Mouse (Mus musculus): ENCODE measurements around the gene Olfr745. TPM values are rescaled to one million over a fixed set of nuclear protein-coding genes. Genes with fewer than 3 reads are reported as not detected.

Olfr745 gene
- total RNA-seq (2023; ENCODE audit: inconsistent age), result not detected in 4 replicates

DNA sequence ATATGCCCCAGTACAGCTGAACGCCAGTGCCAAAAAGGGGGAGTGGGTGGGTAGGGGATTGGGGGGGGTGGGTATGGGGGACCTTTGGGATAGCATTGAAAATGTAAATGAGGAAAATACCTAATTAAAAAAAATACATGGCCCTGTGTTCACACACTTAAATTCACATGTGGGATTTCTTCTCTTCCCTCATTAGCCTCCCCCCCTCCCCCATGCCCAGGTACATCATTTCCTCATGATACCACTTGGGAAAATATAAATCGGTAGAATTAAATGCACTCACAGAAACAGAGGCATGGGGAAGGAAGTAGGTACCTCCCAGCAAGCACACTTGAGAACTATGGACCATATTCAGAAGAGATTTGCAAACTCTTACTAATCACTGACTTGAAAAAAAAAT, at the start of gene Olfr745:
TSS of gene Olfr745 (plus strand) at position 301 of the 400 bp plus-strand sequence.

DNA sequence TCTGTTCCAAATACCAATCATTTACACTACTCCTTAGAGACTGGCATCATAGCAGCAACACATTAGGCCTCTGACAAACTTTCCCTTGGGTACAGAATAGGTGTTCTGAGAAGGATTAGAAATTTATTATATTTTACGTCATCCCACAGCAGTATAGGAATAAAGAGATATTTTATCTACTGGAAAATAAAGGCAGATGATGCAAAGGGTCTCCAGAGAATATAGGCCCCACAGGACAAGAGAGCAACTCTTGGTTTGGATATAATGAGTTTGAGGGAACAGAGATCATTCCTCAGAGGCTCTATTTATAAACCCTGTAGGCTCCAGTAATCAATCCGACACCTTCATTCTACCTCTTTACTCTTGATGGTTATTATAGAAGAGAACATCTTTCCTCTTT, 24.6 kb upstream of the Olfr745 start, which contains the start of gene Olfr744:
TSS of gene Olfr744 (plus strand) at position 301 of the 400 bp plus-strand sequence.

GRCm38 (mm10) chr14:50646783-50647182, 7.6 kb downstream of the Olfr745 start, which contains the start of gene Olfr746:
Gene Olfr746, plus strand, starts transcription at chr14:50647083.

GRCm38 (mm10) chr14:50693106-50693505, 53.9 kb downstream of the Olfr745 start, which contains the start of gene Olfr747:
Gene Olfr747, minus strand, starts transcription at chr14:50693206.

Other genes with a start within 250 kb of the Olfr745 start
- gene Olfr738, start 231.8 kb upstream of the Olfr745 start, total RNA-seq (2023; ENCODE audit: inconsistent age), result not detected in 4 replicates
- not detected in 4 replicates for gene Olfr739, start 220.8 kb upstream of the Olfr745 start, total RNA-seq (2023; ENCODE audit: inconsistent age)
- gene Olfr740, start 193.8 kb upstream of the Olfr745 start, total RNA-seq (2023; ENCODE audit: inconsistent age), result not detected in 4 replicates
- not detected in 4 replicates for gene Olfr741, start 166.7 kb upstream of the Olfr745 start, total RNA-seq (2023; ENCODE audit: inconsistent age)
- not detected in 4 replicates for gene Olfr742, start 135.8 kb upstream of the Olfr745 start, total RNA-seq (2023; ENCODE audit: inconsistent age)
- gene Olfr743, start 117.5 kb upstream of the Olfr745 start, total RNA-seq (2023; ENCODE audit: inconsistent age), result not detected in 4 replicates
- not detected in 4 replicates for gene Olfr744, start 24.5 kb upstream of the Olfr745 start, total RNA-seq (2023; ENCODE audit: inconsistent age)
- gene Olfr746, start 7.7 kb downstream of the Olfr745 start, total RNA-seq (2023; ENCODE audit: inconsistent age), result not detected in 4 replicates
- not detected in 4 replicates for gene Olfr747, start 53.8 kb downstream of the Olfr745 start, total RNA-seq (2023; ENCODE audit: inconsistent age)
- not detected in 4 replicates for gene Olfr748, start 68.0 kb downstream of the Olfr745 start, total RNA-seq (2023; ENCODE audit: inconsistent age)
- not detected in 4 replicates for gene Olfr749, start 105.7 kb downstream of the Olfr745 start, total RNA-seq (2023; ENCODE audit: inconsistent age)
- 77.4 to 93.8 TPM (median 87.5 TPM) in 4 replicates for gene Ttc5, start 146.1 kb downstream of the Olfr745 start, total RNA-seq (2023; ENCODE audit: inconsistent age)
- 1.3 to 2.2 TPM in 2 of 4 replicates, not detected in the others for gene Ccnb1ip1, start 168.3 kb downstream of the Olfr745 start, total RNA-seq (2023; ENCODE audit: inconsistent age)
- gene Parp2, start 168.5 kb downstream of the Olfr745 start, total RNA-seq (2023; ENCODE audit: inconsistent age), result 51.3 to 61.6 TPM (median 56.8 TPM) in 4 replicates
- 50.0 to 57.6 TPM (median 57.1 TPM) in 4 replicates for gene Tep1, start 231.2 kb downstream of the Olfr745 start, total RNA-seq (2023; ENCODE audit: inconsistent age)